Mouse (Mus musculus): Measurements from ENCODE around the gene Nol7.

DNA sequence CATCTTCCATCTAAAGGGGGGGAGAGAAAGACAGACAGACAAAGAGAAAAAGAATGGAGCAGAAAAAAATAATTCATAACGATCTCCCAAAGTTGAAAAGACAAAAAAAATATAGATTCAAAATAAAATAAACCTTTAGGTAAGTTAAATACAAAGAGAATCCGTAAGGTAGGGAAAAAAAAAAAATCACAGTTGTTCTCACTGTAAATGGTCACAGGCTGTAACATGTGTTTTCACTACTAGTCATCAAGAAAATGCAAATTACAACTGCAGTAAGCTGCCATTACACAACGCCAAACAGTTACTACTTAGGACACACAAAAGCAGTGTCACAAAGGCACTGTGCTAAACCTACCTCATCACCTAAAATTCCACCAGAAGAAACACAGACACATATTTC, 46.5 kb downstream of the Nol7 start:
- TF ChIP-seq CTCF (IDR thresholded peaks at IDR 0.05; ENCODE audit: low read depth), result no peak
- no peak for TF ChIP-seq EP300 (IDR thresholded peaks at IDR 0.05; ENCODE audit: low read depth)
